Mouse (Mus musculus) limb, embryonic 12.5 days (tissue): ENCODE measurements around the gene Mrtfb. TPM values are rescaled to one million over a fixed set of nuclear protein-coding genes. Genes with fewer than 3 reads are reported as not detected.

ENCODE experiments used
- ATAC-seq: fragments of 200-750 bp; cut with Nextera tagmentation; 2 replicates; pipeline ENCODE4 v1.8.0; 2017; ENCODE audit warnings: low read depth, moderate TSS enrichment; ENCODE audit not compliant: insufficient number of reproducible peaks, insufficient read depth, low FRiP score, low TSS enrichment
- H3K27ac ChIP-seq: fragments of 300-500 bp; sonication (generic); 2 replicates; pipeline ENCODE4 v1.5.1; 2016; ENCODE audit warnings: mild to moderate bottlenecking, moderate library complexity
- H3K27me3 ChIP-seq: fragments of 300-500 bp; sonication (generic); 2 replicates; pipeline ENCODE4 v1.6.1; 2016; ENCODE audit warnings: mild to moderate bottlenecking, moderate library complexity
- H3K36me3 ChIP-seq: fragments of 300-500 bp; sonication (generic); 2 replicates; pipeline ENCODE4 v1.6.1; 2016; ENCODE audit warnings: mild to moderate bottlenecking, moderate library complexity
- H3K4me1 ChIP-seq: fragments of 300-500 bp; sonication (generic); replicated peaks from 2 replicates; pipeline ENCODE4 v1.6.1; 2016
- H3K4me2 ChIP-seq: fragments of 300-500 bp; sonication (generic); 2 replicates; pipeline ENCODE4 v1.6.1; 2016; ENCODE audit warnings: mild to moderate bottlenecking, moderate library complexity
- H3K4me3 ChIP-seq: fragments of 300-500 bp; sonication (generic); replicated peaks from 2 replicates; pipeline ENCODE4 v1.5.1; 2016; ENCODE audit warnings: mild to moderate bottlenecking
- H3K9ac ChIP-seq: fragments of 300-500 bp; sonication (generic); replicated peaks from 2 replicates; pipeline ENCODE4 v1.6.1; 2016; ENCODE audit warnings: mild to moderate bottlenecking, moderate library complexity
- H3K9me3 ChIP-seq: fragments of 300-500 bp; sonication (generic); 2 replicates; pipeline ENCODE4 v1.6.1; 2016; ENCODE audit warnings: mild to moderate bottlenecking, moderate library complexity
- WGBS: fragments of 180-500 bp; shearing (Covaris S2); methylation state at CpG from one replicate; pipeline ENCODE4 v1.1.7; 2016; 5-methylcytosine and 5-hydroxymethylcytosine counted together
- polyA plus RNA-seq: library from polyadenylated mRNA; unstranded; fragments of >200 nt; fragmentation: Nextera tagmentation; extraction: Ambion mirVana; gene quantifications from 2 replicates; pipeline ENCODE4 v1.2.1, GENCODE M21; 2016

The Mrtfb gene
- polyA plus RNA-seq, 1 experiment from 2014 or later: 23.1 TPM

- Histone ChIP-seq H3K27ac (no peak overlapping the region), H3K9me3 (0 out of 2 replicates have a peak, but pooled peaks cover 2% of the 10 kb centered on the region), H3K4me3 (no peak overlapping the region), H3K36me3 (peaks cover 93% of the 10 kb centered on the region), H3K27me3 (no peaks in the 10 kb centered on the region), H3K9ac (no peak overlapping the region), H3K4me1 (no peaks in the 10 kb centered on the region), H3K4me2 (no peak overlapping the region)
- WGBS: 84% methylated on average over 2 of the region's 2 CpGs
- ATAC-seq: no peak
Observed at GRCm38 (mm10) chr16:13405403-13405802, 149.1 kb downstream of the Mrtfb start.

- Histone ChIP-seq H3K27ac (no peak overlapping the region), H3K36me3 (peaks cover 91% of the 10 kb centered on the region), H3K4me3 (no peak overlapping the region), H3K9ac (no peak overlapping the region), H3K9me3 (peaks cover 11% of the 10 kb centered on the region; the same call in 1 of the 2 replicates), H3K4me2 (no peak overlapping the region), H3K4me1 (no peaks in the 10 kb centered on the region), H3K27me3 (no peaks in the 10 kb centered on the region)
- 77% methylated on average over 4 of the region's 4 CpGs for WGBS
- peak; percentile 57; the same call in 1 of the 2 replicates for ATAC-seq
Observed at GRCm38 (mm10) chr16:13409530-13410163, 153.4 kb downstream of the Mrtfb start.

GRCm38 (mm10) chr16:13410760-13411159 lies 154.5 kb downstream of the Mrtfb start:
- Histone ChIP-seq H3K4me3 (no peak overlapping the region), H3K4me1 (no peaks in the 10 kb centered on the region), H3K9ac (no peak overlapping the region), H3K4me2 (no peak overlapping the region), H3K27me3 (no peaks in the 10 kb centered on the region), H3K9me3 (peaks cover 11% of the 10 kb centered on the region; the same call in 1 of the 2 replicates), H3K36me3 (peaks cover 91% of the 10 kb centered on the region), H3K27ac (no peak overlapping the region)
- ATAC-seq: no peak
- 89% methylated on average over 2 of the region's 2 CpGs for WGBS

GRCm38 (mm10) chr16:13411531-13411930 lies 155.2 kb downstream of the Mrtfb start:
- H3K9ac ChIP-seq: no peak overlapping the region
- no peak for ATAC-seq
- no peaks in the 10 kb centered on the region for H3K4me1 ChIP-seq
- no peak overlapping the region for H3K4me2 ChIP-seq
- H3K4me3 ChIP-seq: no peak overlapping the region
- H3K36me3 ChIP-seq: peaks cover 86% of the 10 kb centered on the region
- no peak overlapping the region for H3K27ac ChIP-seq
- WGBS: 94% methylated on average over 4 of the region's 4 CpGs
- H3K27me3 ChIP-seq: no peaks in the 10 kb centered on the region
- peaks cover 11% of the 10 kb centered on the region; the same call in 1 of the 2 replicates for H3K9me3 ChIP-seq

GRCm38 (mm10) chr16:13414566-13414965 lies 158.3 kb downstream of the Mrtfb start:
- no peaks in the 10 kb centered on the region for H3K27me3 ChIP-seq
- H3K27ac ChIP-seq: no peak overlapping the region
- H3K4me1 ChIP-seq: no peaks in the 10 kb centered on the region
- no peak for ATAC-seq
- no peak overlapping the region for H3K4me2 ChIP-seq
- no peak overlapping the region for H3K9ac ChIP-seq
- peaks cover 11% of the 10 kb centered on the region; the same call in 1 of the 2 replicates for H3K9me3 ChIP-seq
- H3K4me3 ChIP-seq: no peak overlapping the region
- WGBS: 94% methylated on average over 7 of the region's 7 CpGs
- peaks cover 66% of the 10 kb centered on the region for H3K36me3 ChIP-seq

- Histone ChIP-seq H3K9ac (no peak overlapping the region), H3K4me1 (no peaks in the 10 kb centered on the region), H3K27ac (no peak overlapping the region), H3K9me3 (peaks cover 11% of the 10 kb centered on the region; the same call in 1 of the 2 replicates), H3K4me3 (no peak overlapping the region), H3K27me3 (no peaks in the 10 kb centered on the region), H3K36me3 (peaks cover 62% of the 10 kb centered on the region), H3K4me2 (no peak overlapping the region)
- WGBS: 83% methylated on average over 4 of the region's 4 CpGs
- no peak for ATAC-seq
Observed at GRCm38 (mm10) chr16:13414972-13415371, 158.7 kb downstream of the Mrtfb start.

- no peak overlapping the region for H3K4me3 ChIP-seq
- H3K4me2 ChIP-seq: no peak overlapping the region
- H3K9ac ChIP-seq: no peak overlapping the region
- H3K27me3 ChIP-seq: no peaks in the 10 kb centered on the region
- peaks cover 9% of the 10 kb centered on the region; the same call in 1 of the 2 replicates for H3K9me3 ChIP-seq
- 93% methylated on average over 6 of the region's 6 CpGs for WGBS
- H3K27ac ChIP-seq: no peak overlapping the region
- H3K4me1 ChIP-seq: no peaks in the 10 kb centered on the region
- peaks cover 57% of the 10 kb centered on the region for H3K36me3 ChIP-seq
- ATAC-seq: no peak
Observed at GRCm38 (mm10) chr16:13415465-13415864, 159.2 kb downstream of the Mrtfb start.

- Histone ChIP-seq H3K9me3 (peaks cover 2% of the 10 kb centered on the region; the same call in 1 of the 2 replicates), H3K4me2 (no peak overlapping the region), H3K9ac (no peak overlapping the region), H3K4me1 (no peaks in the 10 kb centered on the region), H3K36me3 (peaks cover 47% of the 10 kb centered on the region), H3K27ac (no peak overlapping the region), H3K27me3 (no peaks in the 10 kb centered on the region), H3K4me3 (no peak overlapping the region)
- ATAC-seq: no peak
- WGBS: 85% methylated on average over 10 of the region's 10 CpGs
Observed at GRCm38 (mm10) chr16:13416465-13416864, 160.2 kb downstream of the Mrtfb start.

- Histone ChIP-seq H3K4me1 (no peaks in the 10 kb centered on the region), H3K4me3 (no peak overlapping the region), H3K4me2 (no peak overlapping the region), H3K27me3 (no peaks in the 10 kb centered on the region), H3K36me3 (peaks cover 33% of the 10 kb centered on the region), H3K9ac (no peak overlapping the region), H3K27ac (no peak overlapping the region), H3K9me3 (no peaks in the 10 kb centered on the region)
- ATAC-seq: no peak
- WGBS: 80% methylated on average over 5 of the region's 5 CpGs
Observed at GRCm38 (mm10) chr16:13417904-13418303, 161.6 kb downstream of the Mrtfb start.

GRCm38 (mm10) chr16:13419752-13420151 lies 163.5 kb downstream of the Mrtfb start:
- no peak overlapping the region for H3K4me2 ChIP-seq
- 84% methylated on average over 2 of the region's 2 CpGs for WGBS
- no peak for ATAC-seq

GRCm38 (mm10) chr16:13422522-13422921 lies 166.2 kb downstream of the Mrtfb start:
- 92% methylated on average over 3 of the region's 3 CpGs for WGBS
- H3K4me2 ChIP-seq: no peak overlapping the region
- ATAC-seq: no peak
- H3K9ac ChIP-seq: no peak overlapping the region
- H3K36me3 ChIP-seq: peaks cover 3% of the 10 kb centered on the region; the same call in 1 of the 2 replicates
- no peaks in the 10 kb centered on the region for H3K27me3 ChIP-seq
- H3K4me1 ChIP-seq: no peaks in the 10 kb centered on the region; the same call in 1 of the 2 replicates
- no peak overlapping the region for H3K27ac ChIP-seq
- no peaks in the 10 kb centered on the region for H3K9me3 ChIP-seq
- H3K4me3 ChIP-seq: no peak overlapping the region

More at GRCm38 (mm10) chr16:13419752-13420151, 163.5 kb downstream of the Mrtfb start:
- Histone ChIP-seq H3K27ac (no peak overlapping the region), H3K4me1 (no peaks in the 10 kb centered on the region), H3K27me3 (no peaks in the 10 kb centered on the region), H3K9ac (no peak overlapping the region), H3K9me3 (no peaks in the 10 kb centered on the region), H3K4me3 (no peak overlapping the region), H3K36me3 (peaks cover 16% of the 10 kb centered on the region; the same call in 1 of the 2 replicates)
